Mouse (Mus musculus): ENCODE results near the gene Prnd.

Prnd gene

GRCm38 (mm10) chr2:131961671-131962070 is 11.0 kb downstream of the Prnd start:
- in situ Hi-C loops (cut with MboI; ENCODE audit: unreplicated experiment in 2 of 2), result loop anchor here in 1 of 2 experiments (25.0 kb wide), 1 partner anchor 399 kb away; the partner anchor contains the start of gene Adra1d

GRCm38 (mm10) chr2:131970597-131970996 is 19.9 kb downstream of the Prnd start:
- in situ Hi-C loops (cut with MboI; ENCODE audit: unreplicated experiment in 2 of 2), result loop anchor here in 1 of 2 experiments (25.0 kb wide), 1 partner anchor 408 kb away; the partner anchor contains the start of gene Adra1d

- in situ Hi-C loops (cut with MboI; ENCODE audit: unreplicated experiment in 2 of 2), result loop anchor here in 1 of 2 experiments (25.0 kb wide), 1 partner anchor 409 kb away; the partner anchor contains the start of gene Adra1d
These were observed 20.4 kb downstream of the Prnd start for GRCm38 (mm10) chr2:131971098-131971497.

- in situ Hi-C loops (cut with MboI; ENCODE audit: unreplicated experiment in 2 of 2), result no loop called here
These were observed 26.0 kb downstream of the Prnd start for GRCm38 (mm10) chr2:131976663-131977062.

GRCm38 (mm10) chr2:131980866-131981265 is 30.2 kb downstream of the Prnd start:
- in situ Hi-C loops (cut with MboI; ENCODE audit: unreplicated experiment in 2 of 2), result loop anchor here (5.0 to 10.0 kb wide), 4 partner anchors 131 to 514 kb away; partner anchors contain the start of gene Tmem230 (in 1 of the 2)

- in situ Hi-C loops (cut with MboI; ENCODE audit: unreplicated experiment in 2 of 2), result loop anchor here (5.0 to 10.0 kb wide), 4 partner anchors 130 to 512 kb away; partner anchors contain the start of gene Tmem230 (in 1 of the 2)
These were observed 32.0 kb downstream of the Prnd start for GRCm38 (mm10) chr2:131982546-131983196.

- in situ Hi-C loops (cut with MboI; ENCODE audit: unreplicated experiment in 2 of 2), result loop anchor here (5.0 to 10.0 kb wide), 7 partner anchors 39 to 507 kb away; partner anchors contain the start of gene Tmem230 (in 1 of the 2)
These were observed 37.3 kb downstream of the Prnd start for GRCm38 (mm10) chr2:131987950-131988349.

- in situ Hi-C loops (cut with MboI; ENCODE audit: unreplicated experiment in 2 of 2), result loop anchor here (5.0 to 10.0 kb wide), 7 partner anchors 39 to 506 kb away; partner anchors contain the start of gene Tmem230 (in 1 of the 2)
These were observed 37.9 kb downstream of the Prnd start for GRCm38 (mm10) chr2:131988550-131988949.

- in situ Hi-C loops (cut with MboI; ENCODE audit: unreplicated experiment in 2 of 2), result loop anchor here in 1 of 2 experiments (5.0 kb wide), 1 partner anchor 35 kb away; no protein-coding TSS in a partner anchor
These were observed 41.8 kb downstream of the Prnd start for GRCm38 (mm10) chr2:131992487-131992886.

GRCm38 (mm10) chr2:131993151-131993550 is 42.5 kb downstream of the Prnd start:
- in situ Hi-C loops (cut with MboI; ENCODE audit: unreplicated experiment in 2 of 2), result loop anchor here in 1 of 2 experiments (5.0 kb wide), 1 partner anchor 34 kb away; no protein-coding TSS in a partner anchor

GRCm38 (mm10) chr2:131993563-131994088 is 43.0 kb downstream of the Prnd start:
- in situ Hi-C loops (cut with MboI; ENCODE audit: unreplicated experiment in 2 of 2), result loop anchor here in 1 of 2 experiments (5.0 kb wide), 1 partner anchor 34 kb away; no protein-coding TSS in a partner anchor

- in situ Hi-C loops (cut with MboI; ENCODE audit: unreplicated experiment in 2 of 2), result loop anchor here in 1 of 2 experiments (5.0 kb wide), 1 partner anchor 32 kb away; no protein-coding TSS in a partner anchor
These were observed 44.3 kb downstream of the Prnd start for GRCm38 (mm10) chr2:131994971-131995370.

GRCm38 (mm10) chr2:131995742-131996141 is 45.1 kb downstream of the Prnd start:
- in situ Hi-C loops (cut with MboI; ENCODE audit: unreplicated experiment in 2 of 2), result no loop called here

GRCm38 (mm10) chr2:131996369-131996768 is 45.7 kb downstream of the Prnd start:
- in situ Hi-C loops (cut with MboI; ENCODE audit: unreplicated experiment in 2 of 2), result no loop called here

GRCm38 (mm10) chr2:131997356-131997755 is 46.7 kb downstream of the Prnd start:
- in situ Hi-C loops (cut with MboI; ENCODE audit: unreplicated experiment in 2 of 2), result no loop called here

- in situ Hi-C loops (cut with MboI; ENCODE audit: unreplicated experiment in 2 of 2), result loop anchor here in 1 of 2 experiments (10.0 kb wide), 1 partner anchor 53 kb away; no protein-coding TSS in a partner anchor
These were observed 51.2 kb downstream of the Prnd start for GRCm38 (mm10) chr2:132001696-132002334.

- in situ Hi-C loops (cut with MboI; ENCODE audit: unreplicated experiment in 2 of 2), result loop anchor here in 1 of 2 experiments (10.0 kb wide), 1 partner anchor 51 kb away; no protein-coding TSS in a partner anchor
These were observed 53.3 kb downstream of the Prnd start for GRCm38 (mm10) chr2:132003916-132004315.

GRCm38 (mm10) chr2:132004495-132005136 is 54.0 kb downstream of the Prnd start:
- in situ Hi-C loops (cut with MboI; ENCODE audit: unreplicated experiment in 2 of 2), result loop anchor here in 1 of 2 experiments (10.0 kb wide), 1 partner anchor 50 kb away; no protein-coding TSS in a partner anchor

- in situ Hi-C loops (cut with MboI; ENCODE audit: unreplicated experiment in 2 of 2), result loop anchor here in 1 of 2 experiments (10.0 kb wide), 1 partner anchor 49 kb away; no protein-coding TSS in a partner anchor
These were observed 54.8 kb downstream of the Prnd start for GRCm38 (mm10) chr2:132005445-132005844.
